Mouse (Mus musculus) MEL (cell line): Measurements from ENCODE around the gene 4933428G20Rik. TPM values are rescaled to one million over a fixed set of nuclear protein-coding genes. Genes with fewer than 3 reads are reported as not detected.

Source experiments
- DNase-seq: peaks from one replicate; pipeline ENCODE4 v3.0.0; 2011; ENCODE audit warnings: low read depth, low spot score
- H3K27ac ChIP-seq: 2 replicates; pipeline ENCODE4 v1.5.1; 2012; ENCODE audit warnings: low read depth, mild to moderate bottlenecking, control low read depth, low read length, moderate library complexity; ENCODE audit not compliant: control insufficient read depth
- H3K27me3 ChIP-seq, 2 experiments: fragments of 150-350 bp in 1 of 2; sonication (generic) in 1 of 2; 2 replicates each; pipeline ENCODE4 v1.6.1; 2012; ENCODE audit warnings: low read length in 2 of 2, mild to moderate bottlenecking in 2 of 2, improper control_type of control experiment in 1 of 2, moderate library complexity in 1 of 2; ENCODE audit not compliant: insufficient read depth in 2 of 2, control insufficient read depth in 1 of 2
- H3K36me3 ChIP-seq, 2 experiments: 2 replicates each; pipeline ENCODE4 v1.6.1; 2012 to 2014; ENCODE audit warnings: low read length in 2 of 2, improper control_type of control experiment in 1 of 2, inconsistent platforms in 1 of 2, mild to moderate bottlenecking in 1 of 2; ENCODE audit not compliant: insufficient read depth in 2 of 2, control insufficient read depth in 1 of 2
- H3K4me1 ChIP-seq, 2 experiments: fragments of 150-350 bp in 1 of 2; sonication (generic) in 1 of 2; 2 replicates each; pipeline ENCODE4 v1.6.1; 2012; ENCODE audit warnings: low read length in 2 of 2, improper control_type of control experiment in 1 of 2, mild to moderate bottlenecking in 1 of 2; ENCODE audit not compliant: insufficient read depth in 2 of 2, control insufficient read depth in 1 of 2
- H3K4me3 ChIP-seq, 2 experiments: fragments of 150-350 bp in 1 of 2; sonication (generic) in 1 of 2; 2 replicates each; pipeline ENCODE4 v1.5.1; 2012; ENCODE audit warnings: low read depth in 2 of 2, low read length in 2 of 2, mild to moderate bottlenecking in 2 of 2, moderate library complexity in 2 of 2, control low read depth in 1 of 2, improper control_type of control experiment in 1 of 2; ENCODE audit not compliant: control insufficient read depth in 1 of 2, insufficient read depth in 1 of 2
- H3K79me2 ChIP-seq: 2 replicates; pipeline ENCODE4 v1.6.1; 2012; ENCODE audit warnings: mild to moderate bottlenecking, low read length, moderate library complexity; ENCODE audit not compliant: control insufficient read depth, poor library complexity, insufficient read depth
- H3K9ac ChIP-seq: 2 replicates; pipeline ENCODE4 v1.6.1; 2012; ENCODE audit warnings: low read depth, mild to moderate bottlenecking, control low read depth, low read length, moderate library complexity; ENCODE audit not compliant: control insufficient read depth, poor library complexity, severe bottlenecking
- H3K9me3 ChIP-seq: fragments of 150-350 bp; sonication (generic); replicated peaks from 2 replicates; pipeline ENCODE4 v1.6.1; 2012; ENCODE audit warnings: mild to moderate bottlenecking, low read length, improper control_type of control experiment, moderate library complexity; ENCODE audit not compliant: insufficient read depth
- CHD2 ChIP-seq: IDR thresholded peaks from 2 replicates; pipeline ENCODE4 v1.6.1; 2011; ENCODE audit warnings: low read length, improper control_type of control experiment
- CTCF ChIP-seq, 3 experiments: IDR thresholded peaks in 2 of 3; conservative IDR thresholded peaks in 1 of 3; 2 replicates each; pipeline ENCODE4 v1.5.1; 2011 to 2012; ENCODE audit warnings: low read length in 3 of 3, low read depth in 2 of 3, mild to moderate bottlenecking in 2 of 3, improper control_type of control experiment in 1 of 3, inconsistent platforms in 1 of 3, mixed read lengths in 1 of 3, moderate library complexity in 1 of 3; ENCODE audit not compliant: control insufficient read depth in 1 of 3, insufficient read depth in 1 of 3, poor library complexity in 1 of 3, severe bottlenecking in 1 of 3
- ELF1 ChIP-seq: IDR thresholded peaks from 2 replicates; pipeline ENCODE4 v1.6.1; 2014; ENCODE audit warnings: low read depth, mild to moderate bottlenecking, inconsistent platforms, low read length, improper control_type of control experiment, moderate library complexity
- ETS1 ChIP-seq: IDR thresholded peaks from 2 replicates; pipeline ENCODE4 v1.6.1; 2012; ENCODE audit warnings: low read depth, mild to moderate bottlenecking, inconsistent platforms, low read length, improper control_type of control experiment, moderate library complexity
- GATA1 ChIP-seq: IDR thresholded peaks from 2 replicates; pipeline ENCODE4 v1.6.1; 2011; ENCODE audit warnings: low read depth, low read length, improper control_type of control experiment
- HCFC1 ChIP-seq: IDR thresholded peaks from 2 replicates; pipeline ENCODE4 v1.6.1; 2012; ENCODE audit warnings: low read depth, mild to moderate bottlenecking, inconsistent platforms, low read length, improper control_type of control experiment, moderate library complexity
- JUND ChIP-seq: IDR thresholded peaks from 2 replicates; pipeline ENCODE4 v1.6.1; 2011; ENCODE audit warnings: low read depth, mild to moderate bottlenecking, improper control_type of control experiment, low read length
- KAT2A ChIP-seq: conservative IDR thresholded peaks from 2 replicates; pipeline ENCODE4 v1.6.1; 2012; ENCODE audit warnings: low read depth, low read length, improper control_type of control experiment, inconsistent platforms
- MAX ChIP-seq: IDR thresholded peaks from 2 replicates; pipeline ENCODE4 v1.6.1; 2011; ENCODE audit warnings: low read length, improper control_type of control experiment
- MAZ ChIP-seq: IDR thresholded peaks from 2 replicates; pipeline ENCODE4 v1.6.1; 2012; ENCODE audit warnings: low read depth, mild to moderate bottlenecking, inconsistent platforms, low read length, improper control_type of control experiment
- MEF2A ChIP-seq: IDR thresholded peaks from 2 replicates; pipeline ENCODE4 v1.6.1; 2014; ENCODE audit warnings: low read depth, mild to moderate bottlenecking, inconsistent platforms, low read length, improper control_type of control experiment; ENCODE audit not compliant: poor library complexity, insufficient replicate concordance, severe bottlenecking; ENCODE audit errors: extremely low read depth
- NELFE ChIP-seq: IDR thresholded peaks from 2 replicates; pipeline ENCODE4 v1.6.1; 2011; ENCODE audit warnings: low read depth, low read length, improper control_type of control experiment
- NRF1 ChIP-seq: IDR thresholded peaks from 2 replicates; pipeline ENCODE4 v1.6.1; 2014; ENCODE audit warnings: low read depth, mild to moderate bottlenecking, inconsistent platforms, low read length, improper control_type of control experiment, moderate library complexity; ENCODE audit not compliant: poor library complexity, insufficient read depth, severe bottlenecking
- POLR2AphosphoS5 ChIP-seq: IDR thresholded peaks from 2 replicates; pipeline ENCODE4 v1.6.1; 2012; ENCODE audit warnings: low read depth, borderline replicate concordance, mild to moderate bottlenecking, inconsistent platforms, low read length, moderate library complexity, mixed read lengths
- SIN3A ChIP-seq: IDR thresholded peaks from 2 replicates; pipeline ENCODE4 v1.6.1; 2012; ENCODE audit warnings: low read length, improper control_type of control experiment, inconsistent platforms
- TCF12 ChIP-seq: IDR thresholded peaks from 2 replicates; pipeline ENCODE4 v1.6.1; 2014; ENCODE audit warnings: low read depth, mild to moderate bottlenecking, inconsistent platforms, low read length, improper control_type of control experiment, moderate library complexity
- USF2 ChIP-seq, 2 experiments: IDR thresholded peaks; 2 replicates each; pipeline ENCODE4 v1.6.1; 2011 to 2012; ENCODE audit warnings: improper control_type of control experiment in 2 of 2, low read length in 2 of 2, borderline replicate concordance in 1 of 2, inconsistent platforms in 1 of 2, low read depth in 1 of 2, mild to moderate bottlenecking in 1 of 2; ENCODE audit not compliant: insufficient read depth in 1 of 2
- ZC3H11A ChIP-seq: IDR thresholded peaks from 2 replicates; pipeline ENCODE4 v1.6.1; 2012; ENCODE audit warnings: low read depth, mild to moderate bottlenecking, inconsistent platforms, low read length, improper control_type of control experiment
- ZNF384 ChIP-seq: IDR thresholded peaks from 2 replicates; pipeline ENCODE4 v1.6.1; 2012; ENCODE audit warnings: low read depth, mild to moderate bottlenecking, inconsistent platforms, low read length, improper control_type of control experiment
- polyA plus RNA-seq, 2 experiments: library from polyadenylated mRNA; stranded (reverse) in 1 of 2; unstranded in 1 of 2; fragments of >175 nt in 1 of 2; fragments of >200 nt in 1 of 2; gene quantifications; 2 replicates each; pipeline versions ENCODE4 v1.2.1 to v1.2.4; 2012; ENCODE audit warnings: low replicate concordance in 2 of 2, low read depth in 1 of 2; ENCODE audit not compliant: insufficient read length in 2 of 2, insufficient read depth in 1 of 2, missing spikeins in 1 of 2
- total RNA-seq: library from RNA; depleted of rRNA; stranded (reverse); fragments of 300-350 nt; gene quantifications from 2 replicates; pipeline ENCODE4 v1.2.3, GENCODE M21; 2012

The 4933428G20Rik gene
- total and polyA plus RNA-seq, 3 experiments = 0.15 TPM; not detected in 2

DNA sequence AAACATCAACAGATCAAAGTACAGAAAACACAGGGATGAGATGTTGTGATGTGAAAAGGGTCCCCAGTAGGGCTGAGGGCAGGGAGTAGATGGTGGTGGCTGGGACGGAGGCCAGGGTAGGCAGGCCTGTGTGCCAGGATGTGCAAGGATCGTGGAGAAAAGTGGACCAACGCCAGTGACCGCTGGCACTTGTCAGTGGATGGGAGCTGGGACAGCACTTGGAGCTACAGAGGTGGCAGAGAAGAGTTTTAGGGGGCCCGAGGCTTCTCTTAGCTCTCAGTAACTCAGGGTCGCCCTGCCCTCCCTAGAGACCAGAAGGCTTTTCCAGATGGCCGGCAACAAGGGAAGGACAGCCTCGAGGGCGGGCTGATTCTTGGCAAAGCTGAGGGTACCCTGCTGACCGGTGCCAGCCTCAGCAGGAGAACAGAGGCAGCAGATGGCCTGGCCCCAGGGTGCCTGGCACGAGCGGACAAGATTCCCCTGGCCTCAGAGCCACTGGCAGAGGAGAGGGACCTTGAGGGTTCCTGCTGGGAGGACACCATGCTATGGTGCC lies 43.1 kb upstream of the 4933428G20Rik start:
- Histone ChIP-seq H3K79me2 (no peaks in the 10 kb centered on the region), H3K9me3 (no peaks in the 10 kb centered on the region), H3K27me3 (peaks cover 19 to 32% of the 10 kb centered on the region in 2 experiments), H3K27ac (no peak overlapping the region), H3K4me3 (no peak overlapping the region), H3K9ac (no peak overlapping the region), H3K36me3 (peaks cover 0 to 6% of the 10 kb centered on the region in 2 experiments; a peak in 2 of 4 replicates), H3K4me1 (peaks cover 0 to 8% of the 10 kb centered on the region in 2 experiments; a peak in 2 of 4 replicates)
- TF ChIP-seq JUND = no peak
- no peak for TF ChIP-seq USF2 (IDR thresholded peaks at IDR 0.05; ENCODE audit: borderline replicate concordance in 1 of 2, insufficient read depth in 1 of 2, low read depth in 1 of 2, low read length in 2 of 2)
- no peak for TF ChIP-seq MAZ
- no peak for TF ChIP-seq ELF1
- no peak for TF ChIP-seq NRF1
- TF ChIP-seq CTCF (IDR thresholded peaks at IDR 0.05 in 2 of 3, conservative IDR thresholded peaks at IDR 0.05 in 1 of 3; ENCODE audit: control insufficient read depth in 1 of 3, insufficient read depth in 1 of 3, low read depth in 2 of 3, low read length in 3 of 3, poor library complexity in 1 of 3, severe bottlenecking in 1 of 3) = no peak
- TF ChIP-seq ZC3H11A = no peak
- TF ChIP-seq MEF2A = no peak
- no peak for TF ChIP-seq ETS1
- TF ChIP-seq SIN3A = no peak
- no peak for TF ChIP-seq POLR2AphosphoS5
- no peak for TF ChIP-seq HCFC1
- no peak for TF ChIP-seq TCF12
- no peak for TF ChIP-seq KAT2A
- TF ChIP-seq MAX = no peak
- no peak for TF ChIP-seq GATA1
- TF ChIP-seq NELFE = no peak
- no peak for TF ChIP-seq ZNF384
- TF ChIP-seq CHD2 = no peak
- DNase-seq = no peak
